Mouse (Mus musculus): Measurements from ENCODE around the gene Cep72.
"Not testable (repeated sequence)": the region's sequence is repeated elsewhere in the genome, so short reads cannot be mapped to it uniquely, and the experiment has no call there.

Gene Cep72

DNA sequence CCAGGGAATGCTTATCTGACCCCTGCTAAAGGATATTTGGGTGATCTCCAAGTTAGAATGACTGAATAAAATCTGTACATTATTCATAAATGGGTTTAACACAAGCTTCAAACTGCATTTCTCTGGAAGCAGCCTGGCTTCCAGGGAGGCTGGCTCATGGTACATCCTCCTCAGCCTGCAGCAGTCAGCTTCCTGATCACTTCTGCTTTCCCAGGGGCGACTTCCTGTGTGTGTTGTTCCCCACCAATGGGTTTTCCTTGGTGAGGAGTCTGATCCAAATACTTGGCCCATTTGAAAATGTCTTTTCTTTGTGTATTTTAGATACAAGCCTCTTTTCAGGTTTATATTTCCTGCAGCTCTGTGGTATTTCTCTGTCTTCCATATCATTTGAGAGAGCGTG, 33.1 kb downstream of the Cep72 start:
- DNase-seq = no peak

DNA sequence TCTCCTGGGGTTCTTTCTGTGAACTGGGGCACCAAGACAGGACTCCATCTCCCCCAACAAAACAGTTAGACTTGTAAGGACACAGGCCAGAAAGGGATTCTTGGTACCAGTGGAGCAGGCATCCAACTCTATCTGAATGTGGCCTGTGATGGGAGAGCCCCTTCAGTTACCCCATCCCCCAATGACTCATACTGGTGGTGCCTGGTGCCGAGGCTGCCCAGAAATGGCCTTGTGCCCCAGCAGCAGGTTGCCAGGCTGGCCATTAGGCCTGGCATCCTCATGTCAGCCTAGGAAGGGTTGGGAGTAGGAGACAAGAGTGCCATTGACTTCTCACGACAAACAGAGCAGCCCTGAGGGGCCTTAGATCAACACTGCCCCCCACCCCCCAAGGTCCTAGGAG, 34.0 kb downstream of the Cep72 start:
- DNase-seq = no peak

DNA sequence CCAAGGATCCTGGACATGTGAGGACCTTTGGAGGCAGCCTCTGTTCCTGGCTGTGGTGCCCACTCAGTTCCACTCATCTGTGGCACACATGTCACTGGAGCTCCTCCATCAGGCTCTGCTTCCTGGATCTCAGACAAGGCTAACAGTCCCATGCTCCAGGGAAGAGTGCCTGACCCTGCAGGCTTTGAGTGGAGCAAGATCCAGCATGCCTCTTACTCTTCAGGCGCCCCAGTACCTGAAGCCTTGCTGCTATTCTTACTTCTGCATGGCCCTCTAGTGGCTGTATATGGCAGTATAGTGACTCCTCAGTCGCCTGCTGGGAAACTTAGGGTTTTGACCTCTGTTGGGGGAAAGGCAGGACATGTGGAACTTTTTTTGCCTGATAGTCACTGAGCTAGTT, 35.9 kb downstream of the Cep72 start:
- peak; percentile 40 for DNase-seq

DNA sequence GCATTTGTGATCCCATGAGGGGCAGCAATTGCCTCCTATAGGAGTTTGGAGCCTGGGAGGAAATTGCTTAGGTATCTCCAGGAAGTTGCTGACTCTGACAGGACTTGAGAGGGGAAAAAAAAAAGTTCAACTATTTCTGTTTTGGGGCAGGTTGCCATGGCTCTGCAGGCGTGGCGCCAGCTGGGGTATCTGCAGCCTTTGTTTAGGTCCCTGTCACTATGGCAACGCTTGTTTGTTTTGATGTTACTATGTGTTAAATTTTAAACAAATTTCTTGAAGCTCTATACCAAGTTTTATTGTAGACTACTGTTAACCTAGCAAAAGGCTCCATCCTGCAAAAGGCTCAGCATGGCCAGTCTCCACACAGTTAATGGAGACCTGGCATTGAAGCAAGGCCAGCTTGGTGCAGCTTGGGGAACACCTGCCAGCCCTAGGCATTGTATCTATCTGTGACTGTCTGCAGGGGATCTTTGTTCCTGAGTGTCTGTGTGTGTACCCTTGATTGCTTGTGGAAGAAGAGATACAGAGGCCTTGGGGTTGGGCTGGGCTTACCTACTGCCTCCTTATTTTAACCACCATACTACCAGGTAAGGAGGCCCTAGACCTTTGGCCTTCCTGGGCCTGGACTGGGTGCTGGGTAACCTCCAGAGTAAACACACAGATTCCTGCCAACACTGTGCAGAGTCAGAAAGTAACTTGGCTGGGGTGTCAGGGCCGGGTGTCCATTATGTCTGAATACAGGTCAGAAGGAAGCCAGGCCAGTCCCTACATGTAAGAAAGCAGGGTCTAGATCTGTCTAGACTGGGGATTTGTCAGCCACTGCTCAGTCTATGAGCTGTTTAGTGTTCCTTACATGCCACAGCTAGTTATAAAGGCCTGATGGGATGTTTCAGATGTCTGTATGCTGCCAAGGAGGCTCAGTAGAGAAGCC, 36.7 kb downstream of the Cep72 start:
- DNase-seq = peak; percentile 66

DNA sequence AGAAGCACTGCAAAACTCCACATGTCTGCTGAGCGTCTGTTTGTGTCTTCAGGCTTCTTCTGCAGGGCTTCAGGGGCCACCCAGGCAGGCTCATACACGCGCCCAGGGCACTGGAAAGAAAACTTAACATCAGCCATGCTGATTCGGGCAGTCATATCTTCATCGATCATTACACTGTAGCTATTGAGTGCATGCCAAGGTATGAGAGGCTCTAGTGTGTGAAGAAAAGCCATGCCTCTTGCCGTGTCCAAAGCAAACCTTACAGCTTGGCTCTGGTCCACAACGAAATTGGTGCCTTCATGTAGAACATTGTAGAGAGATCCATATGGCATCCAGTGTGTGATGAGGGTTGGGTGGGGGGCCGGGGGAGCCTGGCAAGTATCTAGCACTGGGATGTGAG, 43.1 kb downstream of the Cep72 start:
- DNase-seq = not testable (repeated sequence)

DNA sequence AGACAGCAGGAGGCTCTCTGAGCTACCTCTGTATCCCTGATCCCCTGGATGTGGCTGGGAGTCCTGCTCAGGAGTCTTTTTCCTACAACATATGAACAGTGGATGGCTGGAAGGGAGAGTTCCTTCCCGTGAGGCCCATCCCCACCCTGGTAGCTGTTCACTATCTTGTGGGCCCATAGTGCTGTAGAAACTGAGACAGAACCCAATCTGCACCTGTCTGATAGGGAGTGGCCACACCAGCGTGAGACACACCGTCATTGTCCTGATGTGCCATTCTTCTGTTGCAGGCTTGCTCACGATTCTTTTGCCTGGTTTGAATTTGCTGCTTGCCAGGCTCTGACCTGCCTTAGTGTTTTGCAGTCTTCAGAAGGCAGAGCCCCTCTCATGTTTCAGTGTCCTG, 44.7 kb downstream of the Cep72 start:
- no peak for DNase-seq

DNA sequence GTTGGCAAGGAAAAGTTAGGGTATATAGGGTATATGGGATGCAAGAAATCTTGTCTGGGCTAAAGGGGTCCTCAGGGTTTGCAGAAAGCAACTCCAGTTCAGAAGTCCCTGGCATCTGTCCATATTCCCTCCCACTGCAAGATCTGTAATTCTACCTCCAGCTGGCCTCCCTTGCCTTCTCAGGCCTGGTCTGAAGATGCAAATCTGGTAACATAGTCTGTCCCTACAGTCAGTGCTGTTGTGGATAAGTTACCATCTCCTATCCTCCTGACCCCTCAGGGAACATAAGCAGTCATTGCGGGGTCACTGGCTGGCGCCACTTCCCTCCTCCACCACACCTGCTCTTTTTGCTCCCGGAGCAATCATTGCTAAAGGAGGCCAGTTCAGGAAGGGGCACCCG, 46.2 kb downstream of the Cep72 start:
- DNase-seq = no peak

DNA sequence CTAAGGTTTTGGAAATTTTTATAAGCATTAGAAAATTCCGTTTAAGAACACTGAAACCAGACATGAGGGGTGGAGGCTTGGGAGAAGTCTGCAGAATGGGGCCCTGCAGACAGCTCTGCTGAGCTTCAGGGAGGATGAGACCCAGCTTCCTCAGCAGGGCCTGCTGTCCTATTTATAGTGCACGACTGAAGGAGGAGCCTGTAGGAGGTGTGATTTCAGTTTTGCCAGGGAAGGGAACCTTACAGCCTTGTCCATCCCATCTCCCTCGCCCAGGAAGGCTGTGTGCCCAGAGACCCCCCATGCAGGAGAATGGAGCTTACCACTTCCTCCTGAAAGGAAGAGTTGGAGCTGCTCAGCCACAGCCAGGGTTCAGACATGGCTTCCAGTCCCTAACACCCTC, 51.4 kb downstream of the Cep72 start:
- no peak for DNase-seq

DNA sequence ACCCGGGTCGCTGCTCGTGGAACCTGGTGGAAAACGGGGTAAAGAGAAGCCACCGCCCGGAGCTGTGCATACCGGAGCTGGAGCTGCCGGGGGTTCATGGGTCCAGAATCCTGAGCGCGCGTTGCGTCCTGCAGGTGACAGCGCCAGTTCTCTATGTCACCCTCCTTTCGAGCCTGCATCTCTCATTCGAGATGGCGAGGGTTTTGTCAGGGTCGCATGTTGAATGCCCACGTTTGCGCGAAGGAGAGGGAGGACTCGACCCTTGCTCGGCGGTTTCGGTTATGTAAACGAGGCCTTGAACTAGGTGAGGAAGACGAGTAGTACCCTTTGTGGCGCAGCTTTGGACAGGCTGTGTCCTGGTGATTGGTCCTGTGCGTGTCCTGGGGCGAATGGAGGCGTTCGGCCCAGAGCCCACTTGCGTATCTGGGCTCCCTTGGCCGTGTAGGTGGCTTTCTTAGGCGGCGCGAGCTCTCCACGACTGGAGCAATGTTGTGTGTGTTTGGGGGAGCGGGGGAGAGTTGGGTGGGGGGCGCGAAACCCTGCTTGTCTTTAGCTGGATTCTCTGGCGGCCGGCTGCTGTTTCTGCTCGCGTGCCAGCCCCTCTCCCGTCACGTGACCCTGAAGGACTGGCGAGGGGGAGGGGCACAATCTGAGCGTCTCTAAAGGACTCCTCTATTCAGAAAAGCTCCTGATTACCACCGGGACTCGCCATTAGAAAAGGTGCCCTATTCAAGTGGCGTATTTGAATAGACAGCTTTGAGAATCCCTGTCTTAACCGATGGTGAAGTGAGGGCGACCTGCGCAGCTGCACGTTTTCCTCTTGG, 52.1 kb downstream of the Cep72 start:
- DNase-seq = peak; percentile 53

DNA sequence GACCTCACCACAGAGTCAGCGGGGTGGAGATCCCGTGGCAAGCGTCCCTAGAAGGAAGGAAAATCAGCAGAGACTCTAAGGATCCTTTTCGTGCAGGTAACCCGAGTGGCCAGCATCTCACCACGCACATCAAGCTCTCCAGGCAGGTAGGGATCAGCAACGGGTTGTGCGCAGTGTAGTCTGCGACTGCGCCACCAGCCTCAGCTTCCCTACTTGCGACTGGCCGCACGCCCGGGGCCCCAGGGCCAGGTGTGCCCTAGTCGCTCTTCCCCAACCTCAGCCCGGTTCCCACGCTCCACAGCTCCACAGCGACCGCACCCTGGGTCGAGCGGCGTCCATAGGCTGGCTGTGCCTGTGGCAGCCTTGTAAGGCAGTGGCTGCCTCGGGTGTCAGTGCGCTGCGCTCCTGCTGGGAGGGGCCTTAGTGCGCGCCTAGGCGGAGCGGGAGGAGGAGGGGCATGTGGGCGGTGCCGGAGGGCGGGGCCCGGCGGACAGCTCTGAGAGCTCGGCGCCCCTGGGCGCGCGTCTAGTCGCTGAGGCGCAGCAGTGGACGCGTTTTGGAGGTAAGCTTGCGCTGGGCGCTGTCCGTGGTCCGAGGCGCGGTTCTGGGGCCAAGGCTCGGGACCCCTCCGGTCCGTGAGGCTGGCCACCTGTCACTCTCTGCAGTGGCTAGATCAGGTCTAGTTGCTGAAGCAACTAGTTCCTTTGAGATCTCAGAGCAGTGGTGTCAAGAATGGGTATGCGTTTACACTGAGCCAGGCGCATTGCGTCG, 53.0 kb downstream of the Cep72 start, which contains the start of gene Tppp:
Tppp (plus strand) TSS at position 460 of the 771 bp plus-strand sequence.
- peak; percentile 92 for DNase-seq

DNA sequence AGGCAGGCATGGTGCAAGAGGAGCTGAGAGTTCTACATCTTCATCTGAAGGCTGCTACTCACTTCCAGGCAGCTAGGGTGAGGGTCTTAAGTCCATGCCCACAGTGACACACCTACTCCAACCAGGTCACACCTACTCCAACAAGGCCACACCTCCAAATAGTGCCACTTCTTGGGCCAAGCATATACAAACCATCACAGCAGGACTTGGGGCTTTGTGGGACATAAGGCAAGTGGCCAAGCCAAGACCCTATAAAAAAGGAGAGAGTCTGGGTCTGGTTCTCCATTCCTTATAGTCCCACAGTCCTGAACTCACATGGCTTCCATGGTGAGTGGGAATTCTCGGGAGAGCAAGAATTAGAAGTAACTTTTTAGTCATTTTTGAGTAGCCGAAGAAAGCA, 53.9 kb downstream of the Cep72 start:
- DNase-seq = not testable (repeated sequence)

DNA sequence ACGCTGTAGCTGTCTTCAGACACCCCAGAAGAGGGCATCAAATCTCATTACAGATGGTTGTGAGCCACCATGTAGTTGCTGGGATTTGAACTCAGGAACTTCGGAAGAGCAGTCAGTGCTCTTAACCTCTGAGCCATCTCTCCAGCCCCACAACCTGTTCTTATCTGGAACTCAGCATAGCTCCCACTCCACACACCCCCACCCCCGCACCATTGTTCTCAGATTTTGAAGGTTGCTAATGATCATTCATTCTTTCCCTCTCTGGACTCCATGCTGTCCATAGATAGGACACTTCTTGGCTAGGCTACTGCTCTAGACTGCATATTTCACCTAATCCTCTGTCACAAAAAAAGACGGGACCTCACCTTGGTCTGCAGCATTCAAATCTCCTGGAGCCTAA, 55.2 kb downstream of the Cep72 start:
- not testable (repeated sequence) for DNase-seq

DNA sequence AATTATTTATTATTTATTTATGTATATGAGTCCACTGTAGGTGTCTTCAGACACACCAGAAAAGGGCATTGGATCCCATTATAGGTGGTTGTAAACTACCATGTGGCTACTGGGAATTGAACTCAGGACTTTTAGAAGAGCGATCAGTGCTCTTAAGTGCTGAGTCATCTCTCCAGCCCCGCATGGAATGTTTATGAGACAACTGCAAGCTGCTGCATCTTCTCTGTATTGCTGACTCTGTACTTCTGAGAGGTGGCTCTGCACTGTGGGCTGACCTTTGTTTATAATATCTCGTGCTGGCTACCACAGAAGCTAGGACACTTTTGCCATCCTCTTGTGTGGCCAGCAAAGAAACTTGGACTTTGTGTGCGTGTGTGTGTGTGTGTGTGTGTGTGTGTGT, 60.6 kb downstream of the Cep72 start:
- no peak for DNase-seq

DNA sequence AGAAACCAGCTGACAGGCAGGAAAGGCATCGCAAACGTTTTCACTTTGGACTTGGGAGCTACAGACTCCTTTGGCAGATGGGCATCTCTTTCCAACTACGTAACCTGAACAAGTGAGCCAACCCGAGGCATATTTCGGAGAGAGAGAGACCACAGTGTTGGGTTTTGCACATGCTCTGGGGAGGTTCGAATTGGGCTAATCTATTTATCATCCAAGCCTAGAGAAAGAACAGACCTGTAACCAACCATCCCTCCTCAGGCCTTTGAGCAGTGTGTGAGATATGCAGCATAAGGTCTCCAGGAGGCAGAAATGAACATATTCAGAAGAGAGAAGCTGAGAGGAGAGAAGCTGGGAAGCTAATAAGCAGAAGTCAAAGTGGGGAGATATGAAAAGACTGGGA, 61.1 kb downstream of the Cep72 start:
- DNase-seq = no peak

DNA sequence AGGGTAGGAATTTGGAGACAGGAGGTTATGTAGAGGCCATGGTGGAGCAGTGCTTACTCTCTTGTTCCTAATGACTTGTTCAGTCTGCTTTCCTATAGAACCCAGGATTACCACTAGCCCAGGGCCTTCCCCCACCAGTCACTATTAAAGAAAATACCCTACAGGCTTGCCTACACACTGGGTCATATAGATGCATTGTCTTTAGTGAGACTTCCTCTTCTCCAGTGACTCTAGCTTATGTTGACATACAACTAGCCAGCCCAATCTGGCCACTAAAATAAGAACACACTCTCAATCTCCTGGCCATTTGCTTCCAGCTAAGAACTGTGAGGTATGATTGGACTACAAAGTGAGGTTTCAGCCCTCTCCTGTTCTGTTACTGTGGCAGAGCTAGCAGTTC, 61.6 kb downstream of the Cep72 start:
- DNase-seq = no peak

DNA sequence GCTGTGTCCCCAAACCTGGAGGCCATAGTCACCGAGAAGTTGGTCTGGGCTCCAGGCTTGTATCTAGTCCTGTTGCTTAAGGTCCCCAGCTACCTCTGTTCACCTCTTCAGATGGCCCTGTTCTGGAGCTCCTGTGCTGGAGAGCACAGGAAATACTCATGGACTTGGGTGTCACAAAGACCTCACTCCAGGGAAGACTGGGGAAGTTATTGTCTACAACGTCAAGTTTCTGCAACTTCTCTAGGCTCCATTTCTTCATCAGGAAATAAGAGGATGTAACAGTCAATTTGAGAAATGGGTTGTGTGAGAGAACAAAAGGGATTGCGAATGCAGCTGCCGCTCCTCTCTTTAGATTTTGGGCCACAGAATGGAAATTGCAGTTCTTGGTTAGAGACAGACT, 65.6 kb downstream of the Cep72 start:
- no peak for DNase-seq

DNA sequence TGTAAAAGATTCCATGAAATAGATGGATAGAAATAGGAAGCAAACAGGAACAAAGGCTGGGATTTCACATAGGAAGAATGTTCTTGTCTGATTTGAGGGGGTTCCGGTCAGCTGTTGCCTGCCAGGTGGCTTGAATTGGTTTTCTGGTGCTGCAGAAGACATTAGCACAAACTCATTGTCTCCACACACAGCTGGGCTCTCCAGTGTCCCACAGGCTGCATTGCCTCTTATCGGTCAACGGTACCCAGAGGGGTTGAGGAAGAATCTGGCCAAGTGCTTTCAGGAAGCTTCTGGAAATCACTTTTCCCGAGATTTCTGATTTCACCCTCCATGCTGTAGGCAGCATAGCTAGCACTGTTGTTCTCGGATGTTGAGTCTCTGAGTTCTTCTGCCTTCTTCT, 70.8 kb downstream of the Cep72 start:
- no peak for DNase-seq

DNA sequence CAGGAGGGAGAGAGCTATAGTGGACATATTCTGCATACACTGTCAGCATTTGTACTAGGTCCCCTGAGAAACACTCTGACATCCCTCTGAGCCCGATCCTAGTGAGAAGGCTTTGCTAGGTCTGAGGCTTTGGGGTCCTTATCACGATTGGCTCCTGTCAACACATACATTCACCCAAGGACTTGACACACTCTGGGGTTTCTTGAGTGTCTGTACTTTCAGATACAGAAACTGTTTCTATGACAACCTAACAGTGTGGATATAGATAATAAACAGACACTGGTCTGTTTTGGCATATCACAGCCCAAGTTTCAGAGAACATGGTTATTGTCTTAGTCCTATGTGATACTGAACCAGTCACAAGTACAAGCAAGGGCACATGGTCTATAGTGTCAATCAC, 71.3 kb downstream of the Cep72 start:
- no peak for DNase-seq

DNA sequence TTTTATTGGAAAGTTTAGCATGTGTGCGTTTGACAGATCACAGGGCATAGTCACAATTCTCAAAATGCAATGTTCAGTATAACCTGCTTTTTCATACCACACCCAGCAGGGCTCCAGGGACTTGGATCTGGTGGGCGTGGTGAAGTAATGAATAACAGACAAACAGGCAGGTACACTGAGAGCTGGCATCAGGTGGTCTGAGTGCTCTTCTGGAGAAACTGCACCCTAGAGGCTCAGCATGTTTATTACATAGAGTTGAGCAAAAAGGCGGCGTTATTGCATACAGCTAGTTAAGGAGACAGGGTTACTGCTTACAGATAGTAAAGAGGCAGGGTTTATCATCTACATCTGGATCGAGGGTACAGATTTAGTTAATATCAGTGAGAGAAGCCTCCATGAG, 71.8 kb downstream of the Cep72 start:
- DNase-seq = no peak
